ENCODE assay signal across 8 mouse cellular contexts in genomic region chr4:121214793-121215304, GRCm38 (mm10). TPM values are rescaled to one million over a fixed set of nuclear protein-coding genes. Genes with fewer than 3 reads are reported as not detected.
DNase-seq lines count a peak whose midpoint lies in the region; ATAC-seq lines count a peak whose summit lies in the region.

Rlf (minus strand) TSS chr4:121215084.

- no peaks in the 10 kb centered on the region for H3K27me3 ChIP-seq in heart, embryonic 10.5 days (ENCODE audit: insufficient read depth, poor library complexity, severe bottlenecking)
- peaks cover 9% of the 10 kb centered on the region; the same call in 1 of the 2 replicates for H3K27me3 ChIP-seq in kidney, embryonic 15.5 days

- DNase-seq in B cell, adult 2 months: peak; percentile 100
- DNase-seq in brain, adult 2 months (ENCODE audit: low read depth, low spot score): peak; percentile 99
- DNase-seq in heart, embryonic 10.5 days (ENCODE audit: low spot score): peak; percentile 98
- DNase-seq in liver: peak; percentile 98
- peak; percentile 99 to 100 for DNase-seq in spleen, postnatal 4 days (ENCODE audit: low spot score in 2 of 2)

- ATAC-seq in erythroblast, adult 5-6 weeks (replicated peaks; ENCODE audit: low FRiP score, poor library complexity, severe bottlenecking): peak; percentile 92
- ATAC-seq in kidney, embryonic 15.5 days (replicated peaks; ENCODE audit: low FRiP score): peak; percentile 96
- ATAC-seq in monocyte, adult 5-6 weeks (replicated peaks; ENCODE audit: insufficient number of reproducible peaks, low FRiP score, low TSS enrichment, poor library complexity, severe bottlenecking): peak; percentile 95

- peak within 1 kb of the TSS; percentile 75 for H3K4me2 ChIP-seq in kidney, embryonic 15.5 days

- peak within 1 kb of the TSS; percentile 90 for H3K4me3 ChIP-seq in heart, embryonic 10.5 days
- peak within 1 kb of the TSS; percentile 95 for H3K4me3 ChIP-seq in kidney, embryonic 15.5 days (replicated peaks)

- peaks cover 17% of the 10 kb centered on the region for H3K4me1 ChIP-seq in heart, embryonic 10.5 days
- peaks cover 20% of the 10 kb centered on the region for H3K4me1 ChIP-seq in kidney, embryonic 15.5 days

- no peaks in the 10 kb centered on the region for H3K36me3 ChIP-seq in heart, embryonic 10.5 days
- no peaks in the 10 kb centered on the region for H3K36me3 ChIP-seq in kidney, embryonic 15.5 days

- H3K9ac ChIP-seq in kidney, embryonic 15.5 days: peak within 1 kb of the TSS; percentile 89

- peak within 1 kb of the TSS; percentile 98 for H3K27ac ChIP-seq in heart, embryonic 10.5 days
- peak within 1 kb of the TSS; percentile 90 for H3K27ac ChIP-seq in kidney, embryonic 15.5 days

- WGBS in heart, embryonic 10.5 days: under 1% methylated on average over 48 of the region's 48 CpGs
- WGBS in kidney, embryonic 15.5 days: 0% methylated on average over 47 of the region's 48 CpGs

- no peaks in the 10 kb centered on the region for H3K9me3 ChIP-seq in heart, embryonic 10.5 days
- H3K9me3 ChIP-seq in kidney, embryonic 15.5 days (replicated peaks): no peaks in the 10 kb centered on the region

RNA-seq across cellular contexts. Expression of gene Rlf, which starts in this region (rescaled TPM):
- 29.0 and 39.9 TPM in 2 replicates for total RNA-seq in erythroblast, adult 5-6 weeks (2015; ENCODE audit: low replicate concordance)
- total RNA-seq in erythroblast, adult 5-6 weeks (2017; ENCODE audit: low replicate concordance): 74.6 and 91.1 TPM in 2 replicates
- polyA plus RNA-seq in heart, embryonic 10.5 days (2016; fragmentation: Nextera tagmentation; extraction: Ambion mirVana): 22.2 and 23.8 TPM in 2 replicates
- polyA plus RNA-seq in kidney, embryonic 15.5 days (2015; fragmentation: Nextera tagmentation; extraction: Ambion mirVana): 25.7 and 26.3 TPM in 2 replicates
- 43.5 to 75.8 TPM (median 44.1 TPM) in 3 replicates for total RNA-seq in monocyte, adult 5-6 weeks (2017)

Comparison
In these comparisons a context has a peak if more than half of its experiments do, and no peak if none do; other contexts are left out.
1. Peak in every context shown above with its lines: DNase-seq, ATAC-seq, H3K4me3 ChIP-seq and H3K27ac ChIP-seq.